Mouse (Mus musculus): Measurements from ENCODE around the gene Ift81. TPM values are rescaled to one million over a fixed set of nuclear protein-coding genes. Genes with fewer than 3 reads are reported as not detected.

The Ift81 gene
- polyA plus RNA-seq, 1 experiment = 7.7 TPM

- Histone ChIP-seq H3K27ac (ENCODE audit: insufficient read depth, low read depth, low read length) (no peak overlapping the region), H3K4me1 (ENCODE audit: control insufficient read depth, insufficient read depth, low read length) (no peaks in the 10 kb centered on the region), H3K4me3 (ENCODE audit: insufficient read depth, low read length) (no peak overlapping the region)
- no peak for TF ChIP-seq POLR2A (IDR thresholded peaks at IDR 0.05; ENCODE audit: borderline replicate concordance, low read depth, low read length)
- TF ChIP-seq CTCF (IDR thresholded peaks at IDR 0.05; ENCODE audit: low read depth, low read length) = no peak
Measured at GRCm38 (mm10) chr5:122558127-122558526, 56.2 kb downstream of the Ift81 start.

- H3K4me1 ChIP-seq (ENCODE audit: control insufficient read depth, insufficient read depth, low read length) = peaks cover 7% of the 10 kb centered on the region
- TF ChIP-seq CTCF (IDR thresholded peaks at IDR 0.05; ENCODE audit: low read depth, low read length) (no peak), POLR2A (IDR thresholded peaks at IDR 0.05; ENCODE audit: borderline replicate concordance, low read depth, low read length) (no peak)
- H3K4me3 ChIP-seq (ENCODE audit: insufficient read depth, low read length) = no peak overlapping the region
- H3K27ac ChIP-seq (ENCODE audit: insufficient read depth, low read depth, low read length) = no peak overlapping the region
Measured at GRCm38 (mm10) chr5:122555107-122555506, 59.2 kb downstream of the Ift81 start.

DNA sequence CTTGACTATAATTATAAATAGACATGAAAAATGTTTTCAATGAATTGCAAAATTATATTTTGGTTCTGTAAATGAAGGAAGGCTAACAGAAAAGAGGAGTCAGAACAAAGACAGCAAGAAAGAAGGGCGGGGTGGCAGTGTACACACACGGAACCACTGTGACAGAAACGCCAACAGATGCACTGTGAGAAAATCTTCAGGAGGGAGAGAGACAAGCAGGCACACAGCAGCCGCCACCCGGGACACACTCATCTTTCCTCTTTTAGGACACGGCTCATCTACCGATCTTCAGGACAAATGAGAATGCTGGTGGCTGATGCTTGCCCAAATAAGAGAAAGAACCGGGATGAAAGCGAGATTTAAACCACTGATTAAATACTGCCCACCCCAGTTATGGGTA, 61.7 kb downstream of the Ift81 start:
- TF ChIP-seq CTCF (IDR thresholded peaks at IDR 0.05; ENCODE audit: low read depth, low read length) = no peak
- TF ChIP-seq POLR2A (IDR thresholded peaks at IDR 0.05; ENCODE audit: borderline replicate concordance, low read depth, low read length) = no peak
- Histone ChIP-seq H3K4me3 (ENCODE audit: insufficient read depth, low read length) (no peak overlapping the region), H3K4me1 (ENCODE audit: control insufficient read depth, insufficient read depth, low read length) (peaks cover 26% of the 10 kb centered on the region), H3K27ac (ENCODE audit: insufficient read depth, low read depth, low read length) (no peak overlapping the region)

- TF ChIP-seq POLR2A (IDR thresholded peaks at IDR 0.05; ENCODE audit: borderline replicate concordance, low read depth, low read length) (no peak), CTCF (IDR thresholded peaks at IDR 0.05; ENCODE audit: low read depth, low read length) (no peak)
- Histone ChIP-seq H3K27ac (ENCODE audit: insufficient read depth, low read depth, low read length) (peak overlapping the region; percentile 75), H3K4me3 (ENCODE audit: insufficient read depth, low read length) (no peak overlapping the region), H3K4me1 (ENCODE audit: control insufficient read depth, insufficient read depth, low read length) (peaks cover 34% of the 10 kb centered on the region)
Measured at GRCm38 (mm10) chr5:122550460-122550859, 63.9 kb downstream of the Ift81 start.

DNA sequence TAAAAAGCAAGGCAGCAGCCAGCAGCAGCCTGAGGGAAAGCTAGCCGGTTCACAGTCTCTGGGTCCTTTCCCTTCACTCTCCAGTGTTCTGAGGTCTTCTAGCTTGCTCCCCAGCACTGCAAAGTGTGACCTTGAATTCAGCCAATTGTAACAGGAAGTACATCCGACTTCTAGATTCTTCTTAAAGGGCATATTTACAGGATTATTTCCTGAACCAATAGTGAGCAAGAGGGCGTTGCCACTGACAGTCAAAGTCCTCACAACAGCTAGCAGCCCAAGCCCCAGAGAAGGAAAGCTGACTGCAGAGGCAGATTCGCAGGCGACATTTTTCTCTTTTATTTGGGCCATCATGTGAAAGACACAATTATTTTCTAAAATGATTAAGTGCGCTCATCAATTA, 65.6 kb downstream of the Ift81 start:
- Histone ChIP-seq H3K4me1 (ENCODE audit: control insufficient read depth, insufficient read depth, low read length) (peaks cover 34% of the 10 kb centered on the region), H3K27ac (ENCODE audit: insufficient read depth, low read depth, low read length) (peak overlapping the region; percentile 85), H3K4me3 (ENCODE audit: insufficient read depth, low read length) (no peak overlapping the region)
- TF ChIP-seq CTCF (IDR thresholded peaks at IDR 0.05; ENCODE audit: low read depth, low read length) (no peak), POLR2A (IDR thresholded peaks at IDR 0.05; ENCODE audit: borderline replicate concordance, low read depth, low read length) (no peak)

DNA sequence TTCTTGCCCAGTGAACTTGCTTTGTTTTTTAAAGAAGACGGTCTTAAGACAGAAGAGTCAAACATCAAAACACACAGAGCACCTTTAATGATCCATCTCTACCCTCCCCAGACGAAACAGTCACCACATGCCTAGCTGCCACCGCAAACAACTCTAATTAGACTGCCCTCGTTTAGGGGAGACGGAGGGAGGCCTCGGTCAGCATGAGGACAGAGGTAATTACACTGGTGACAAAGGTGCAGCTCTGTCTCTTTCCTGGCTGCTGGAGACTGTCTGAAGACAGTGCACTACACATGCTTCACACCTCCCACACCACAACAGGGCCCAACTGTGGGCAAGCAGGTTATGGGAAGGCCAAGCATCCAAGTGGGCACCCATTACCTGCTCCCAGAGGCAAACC, 66.5 kb downstream of the Ift81 start:
- H3K4me3 ChIP-seq (ENCODE audit: insufficient read depth, low read length) = no peak overlapping the region
- H3K27ac ChIP-seq (ENCODE audit: insufficient read depth, low read depth, low read length) = peak overlapping the region; percentile 75
- H3K4me1 ChIP-seq (ENCODE audit: control insufficient read depth, insufficient read depth, low read length) = peaks cover 34% of the 10 kb centered on the region
- TF ChIP-seq CTCF (IDR thresholded peaks at IDR 0.05; ENCODE audit: low read depth, low read length) (no peak), POLR2A (IDR thresholded peaks at IDR 0.05; ENCODE audit: borderline replicate concordance, low read depth, low read length) (0 out of 2 replicates have a peak, but pooled peaks have one; percentile 22)

DNA sequence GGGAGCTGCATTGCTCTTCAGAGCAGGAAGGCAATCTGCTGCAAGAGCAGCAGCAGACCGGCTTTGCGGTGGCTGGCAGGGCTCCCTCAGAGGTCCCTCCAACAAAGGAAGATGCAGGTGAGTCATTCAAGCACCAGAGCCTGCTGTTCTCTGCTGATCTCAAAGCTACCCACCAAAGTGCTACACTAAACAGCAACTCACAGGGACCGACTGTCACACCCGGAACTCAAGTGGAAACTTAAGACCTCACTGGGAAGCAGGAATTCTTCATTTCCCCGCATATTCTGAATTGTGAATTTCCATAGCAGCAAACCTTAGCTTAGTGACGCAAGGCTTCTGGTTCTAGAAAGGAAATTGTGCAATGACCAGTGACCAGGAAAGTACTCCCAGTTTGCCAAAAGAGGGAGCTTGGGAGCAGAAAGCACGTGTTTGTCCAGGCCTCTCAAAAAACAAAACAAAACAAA, 67.0 kb downstream of the Ift81 start:
- peaks cover 34% of the 10 kb centered on the region for H3K4me1 ChIP-seq (ENCODE audit: control insufficient read depth, insufficient read depth, low read length)
- peak overlapping the region; percentile 43 for H3K4me3 ChIP-seq (ENCODE audit: insufficient read depth, low read length)
- no peak for TF ChIP-seq POLR2A (IDR thresholded peaks at IDR 0.05; ENCODE audit: borderline replicate concordance, low read depth, low read length)
- no peak for TF ChIP-seq CTCF (IDR thresholded peaks at IDR 0.05; ENCODE audit: low read depth, low read length)
- H3K27ac ChIP-seq (ENCODE audit: insufficient read depth, low read depth, low read length) = peak overlapping the region; percentile 54

GRCm38 (mm10) chr5:122543392-122543791, 70.9 kb downstream of the Ift81 start:
- Histone ChIP-seq H3K4me1 (ENCODE audit: control insufficient read depth, insufficient read depth, low read length) (peaks cover 14% of the 10 kb centered on the region), H3K27ac (ENCODE audit: insufficient read depth, low read depth, low read length) (no peak overlapping the region), H3K4me3 (ENCODE audit: insufficient read depth, low read length) (no peak overlapping the region)
- TF ChIP-seq POLR2A (IDR thresholded peaks at IDR 0.05; ENCODE audit: borderline replicate concordance, low read depth, low read length) = no peak
- TF ChIP-seq CTCF (IDR thresholded peaks at IDR 0.05; ENCODE audit: low read depth, low read length) = no peak

- no peak overlapping the region for H3K27ac ChIP-seq (ENCODE audit: insufficient read depth, low read depth, low read length)
- H3K4me1 ChIP-seq (ENCODE audit: control insufficient read depth, insufficient read depth, low read length) = peaks cover 12% of the 10 kb centered on the region
- no peak overlapping the region for H3K4me3 ChIP-seq (ENCODE audit: insufficient read depth, low read length)
- TF ChIP-seq POLR2A (IDR thresholded peaks at IDR 0.05; ENCODE audit: borderline replicate concordance, low read depth, low read length) (no peak), CTCF (IDR thresholded peaks at IDR 0.05; ENCODE audit: low read depth, low read length) (no peak)
Measured at GRCm38 (mm10) chr5:122541871-122542270, 72.4 kb downstream of the Ift81 start.

- no peak for TF ChIP-seq CTCF (IDR thresholded peaks at IDR 0.05; ENCODE audit: low read depth, low read length)
- no peak for TF ChIP-seq POLR2A (IDR thresholded peaks at IDR 0.05; ENCODE audit: borderline replicate concordance, low read depth, low read length)
Measured at GRCm38 (mm10) chr5:122538077-122538476, 76.2 kb downstream of the Ift81 start.

DNA sequence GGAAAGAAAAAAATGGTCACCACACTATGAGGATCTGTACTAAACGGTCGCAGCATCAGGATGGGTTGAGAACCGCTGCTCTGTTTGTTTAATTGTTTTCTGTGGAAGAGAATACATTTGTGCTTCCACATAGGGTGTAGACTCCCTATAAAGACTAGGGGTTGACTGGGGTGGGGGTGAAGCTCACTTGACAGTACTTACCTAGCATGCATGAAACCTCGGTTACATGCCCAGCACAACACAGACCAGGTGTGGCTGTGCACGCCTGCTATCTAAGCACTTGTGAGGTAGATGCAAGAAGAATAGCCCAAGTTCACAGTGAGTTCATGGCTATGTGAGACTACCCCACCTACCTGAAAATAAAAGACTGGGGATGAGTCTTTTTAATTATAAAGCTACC, 76.7 kb downstream of the Ift81 start:
- H3K4me3 ChIP-seq (ENCODE audit: insufficient read depth, low read length) = no peak overlapping the region
- H3K27ac ChIP-seq (ENCODE audit: insufficient read depth, low read depth, low read length) = no peak overlapping the region
- peaks cover 21% of the 10 kb centered on the region for H3K4me1 ChIP-seq (ENCODE audit: control insufficient read depth, insufficient read depth, low read length)
- TF ChIP-seq POLR2A (IDR thresholded peaks at IDR 0.05; ENCODE audit: borderline replicate concordance, low read depth, low read length) (no peak), CTCF (IDR thresholded peaks at IDR 0.05; ENCODE audit: low read depth, low read length) (no peak)

More at GRCm38 (mm10) chr5:122538077-122538476, 76.2 kb downstream of the Ift81 start:
- H3K4me1 ChIP-seq (ENCODE audit: control insufficient read depth, insufficient read depth, low read length) = peaks cover 21% of the 10 kb centered on the region
- H3K27ac ChIP-seq (ENCODE audit: insufficient read depth, low read depth, low read length) = no peak overlapping the region
- no peak overlapping the region for H3K4me3 ChIP-seq (ENCODE audit: insufficient read depth, low read length)
